Mouse (Mus musculus) liver, adult 2 months (tissue): ENCODE measurements around the gene Ankrd34a.

Source experiments
- CTCF ChIP-seq: fragments of 200-500 bp; IDR thresholded peaks from 2 replicates; pipeline ENCODE4 v1.5.1; 2011; ENCODE audit warnings: low read depth, low read length, control low read depth
- POLR2A ChIP-seq: fragments of 200-500 bp; IDR thresholded peaks from 2 replicates; pipeline ENCODE4 v1.6.1; 2011; ENCODE audit warnings: low read length, control low read depth; ENCODE audit not compliant: insufficient read depth; ENCODE audit errors: extremely low read depth

GRCm38 (mm10) chr3:96596228-96596707 lies at the start of gene Ankrd34a:
- TF ChIP-seq CTCF (no peak), POLR2A (no peak)
